Mouse (Mus musculus) brown adipose tissue, adult 24 weeks (tissue): ENCODE measurements around the gene Nr1h4. TPM values are rescaled to one million over a fixed set of nuclear protein-coding genes. Genes with fewer than 3 reads are reported as not detected.

Experiments used
- H3K27ac ChIP-seq: fragments of 200-500 bp; replicated peaks from 2 replicates; pipeline ENCODE4 v1.5.1; 2012; ENCODE audit warnings: low read depth, mild to moderate bottlenecking, low read length
- H3K4me1 ChIP-seq: fragments of 200-500 bp; 2 replicates; pipeline ENCODE4 v1.6.1; 2012; ENCODE audit warnings: low read length, mixed read lengths; ENCODE audit not compliant: control insufficient read depth, insufficient read depth, insufficient read length
- H3K4me3 ChIP-seq: fragments of 200-500 bp; 2 replicates; pipeline ENCODE4 v1.5.1; 2012; ENCODE audit warnings: low read depth, mild to moderate bottlenecking, low read length, moderate library complexity; ENCODE audit not compliant: insufficient read depth
- polyA plus RNA-seq: library from polyadenylated mRNA; stranded (reverse); fragments of >200 nt; gene quantifications from 2 replicates; pipeline ENCODE4 v1.2.4, GENCODE M21; 2012; ENCODE audit not compliant: missing spikeins, insufficient read depth, insufficient read length

The Nr1h4 gene
- polyA plus RNA-seq, 1 experiment, result 0.67 TPM

DNA sequence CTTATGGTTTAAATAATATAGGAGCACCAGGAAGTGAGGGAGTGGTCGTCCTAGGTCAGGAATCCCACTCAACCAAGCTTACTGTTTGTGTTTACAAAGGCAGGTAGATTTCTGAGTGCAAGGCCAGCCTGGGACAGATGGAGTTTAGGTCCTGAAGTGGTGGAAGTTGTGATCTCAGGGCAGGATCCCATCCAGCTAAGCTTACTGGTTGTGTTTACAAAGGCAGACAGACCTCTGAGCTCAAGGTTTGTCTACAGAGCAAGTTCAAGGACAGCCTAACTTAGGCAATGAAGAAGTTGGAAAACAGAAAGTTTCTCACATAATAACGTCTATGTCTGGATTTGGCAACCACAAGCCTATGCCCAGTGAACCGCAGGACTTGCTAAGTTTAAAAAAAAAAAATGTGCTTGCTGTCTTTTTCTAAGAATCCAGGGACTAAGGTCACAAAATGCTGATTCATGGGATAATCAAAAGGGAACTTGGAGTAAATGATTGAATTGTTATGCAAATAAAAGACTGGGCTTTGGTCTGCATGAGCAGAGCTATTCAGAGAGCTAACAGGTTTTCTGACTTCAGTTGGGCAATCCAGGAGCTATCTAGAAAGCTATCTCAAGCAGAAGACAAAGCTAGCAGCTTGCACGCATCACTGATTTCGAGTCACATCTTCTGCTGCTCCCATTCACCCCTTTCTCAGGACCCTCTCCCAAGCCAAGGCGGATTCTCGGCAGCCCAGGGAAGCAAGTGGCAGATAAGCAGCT is 62.6 kb downstream of the Nr1h4 start:
- H3K4me1 ChIP-seq, result no peaks in the 10 kb centered on the region
- no peak overlapping the region for H3K4me3 ChIP-seq
- H3K27ac ChIP-seq, result no peak overlapping the region

DNA sequence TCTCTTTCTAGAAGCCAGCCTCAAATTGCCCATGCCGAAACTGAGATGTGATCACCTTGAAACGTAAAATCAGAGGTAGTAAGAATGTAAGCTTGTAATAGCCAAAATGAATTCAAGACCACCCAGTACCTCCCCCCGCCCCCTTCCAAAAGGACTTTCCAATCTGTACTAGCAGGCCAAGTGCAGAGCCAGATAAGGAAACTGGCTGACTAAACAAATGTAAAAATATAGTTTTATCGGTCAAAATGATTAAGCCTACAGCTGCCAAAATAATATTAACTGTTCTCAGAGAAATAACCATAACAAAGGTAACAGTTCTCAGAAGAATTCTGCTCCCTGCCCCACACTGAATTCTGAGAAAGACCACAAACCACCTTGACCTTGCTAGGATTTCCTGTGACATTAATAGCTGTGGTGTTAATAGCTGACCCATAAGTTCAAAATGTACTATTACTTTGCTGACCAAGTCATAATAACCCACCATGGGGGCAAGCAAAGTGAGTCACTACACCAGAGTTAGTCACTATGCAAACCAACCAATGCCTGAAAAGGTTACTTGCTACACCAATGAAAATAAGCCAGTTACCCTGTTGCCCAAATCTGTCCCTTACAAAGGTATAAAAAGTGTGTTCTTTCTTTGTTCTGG is 68.5 kb downstream of the Nr1h4 start:
- no peak overlapping the region for H3K4me3 ChIP-seq
- no peaks in the 10 kb centered on the region for H3K4me1 ChIP-seq
- no peak overlapping the region for H3K27ac ChIP-seq

DNA sequence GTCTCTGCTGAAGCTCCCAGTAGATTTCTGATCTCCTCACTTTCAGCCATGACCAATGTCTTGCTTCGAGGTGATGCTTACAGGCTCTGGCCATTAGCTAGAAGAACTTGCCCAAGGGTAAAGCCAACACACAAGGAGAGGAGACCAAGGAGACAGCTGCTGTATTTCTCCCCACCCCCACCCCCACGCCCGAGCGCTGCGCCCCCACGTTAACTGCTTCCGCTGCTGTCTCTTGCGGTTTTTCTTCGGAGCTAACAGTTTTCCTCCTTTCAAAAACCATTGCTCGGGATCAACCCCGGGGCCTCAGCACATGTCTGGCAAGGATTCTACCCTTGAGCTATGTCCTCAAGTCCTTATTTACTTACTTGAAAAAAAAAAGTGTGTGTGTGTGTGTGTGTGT is 70.5 kb downstream of the Nr1h4 start:
- no peak overlapping the region for H3K27ac ChIP-seq
- no peak overlapping the region for H3K4me3 ChIP-seq
- H3K4me1 ChIP-seq, result no peaks in the 10 kb centered on the region

GRCm38 (mm10) chr10:89461856-89462507 is 71.4 kb downstream of the Nr1h4 start:
- H3K4me3 ChIP-seq, result no peak overlapping the region
- no peaks in the 10 kb centered on the region for H3K4me1 ChIP-seq
- H3K27ac ChIP-seq, result no peak overlapping the region

DNA sequence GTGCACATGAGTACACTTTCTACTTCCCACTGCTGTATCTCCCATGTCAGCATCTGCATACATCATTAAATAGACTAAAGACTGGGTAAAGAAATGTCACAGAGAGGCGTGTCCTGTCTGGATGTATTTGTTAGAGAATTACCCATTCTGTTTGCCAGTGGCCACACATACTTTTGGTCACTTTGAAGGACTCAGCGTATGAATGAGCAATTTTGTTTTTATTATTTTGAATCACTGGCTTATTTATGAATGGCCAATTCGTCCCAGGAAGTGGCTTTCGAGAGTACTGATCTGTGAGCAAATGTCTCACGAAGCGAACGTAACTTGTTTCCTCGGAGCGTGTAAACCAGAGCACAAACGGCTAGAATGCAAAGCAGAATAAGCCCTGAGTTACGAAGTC is 72.4 kb downstream of the Nr1h4 start:
- Histone ChIP-seq H3K4me3 (no peak overlapping the region), H3K27ac (no peak overlapping the region)

DNA sequence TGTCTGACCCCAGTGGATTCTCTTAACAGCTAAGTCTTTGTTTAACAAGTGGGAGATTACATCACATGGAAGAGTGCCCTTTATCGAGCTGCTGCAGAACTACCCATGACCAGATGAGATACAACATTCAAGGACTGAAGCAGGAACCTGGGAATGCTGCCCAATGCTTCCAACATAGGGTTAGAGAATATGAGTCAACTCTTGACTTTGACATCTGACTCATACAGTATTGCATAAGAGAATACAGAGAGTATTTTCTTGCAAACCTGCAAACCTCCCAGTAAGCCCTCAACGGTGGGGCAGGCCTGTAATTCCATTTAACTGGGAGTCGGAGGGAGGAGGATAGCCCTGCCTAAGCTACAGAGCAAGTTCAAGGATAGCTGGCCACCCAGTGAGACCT is 74.6 kb downstream of the Nr1h4 start:
- Histone ChIP-seq H3K4me1 (no peaks in the 10 kb centered on the region), H3K4me3 (no peak overlapping the region), H3K27ac (no peak overlapping the region)

More for the DNA sequence above, 72.4 kb downstream of the Nr1h4 start:
- no peaks in the 10 kb centered on the region for H3K4me1 ChIP-seq

- 0 out of 2 replicates have a peak, but pooled peaks cover 2% of the 10 kb centered on the region for H3K4me1 ChIP-seq
- no peak overlapping the region for H3K27ac ChIP-seq
- no peak overlapping the region for H3K4me3 ChIP-seq
These were observed 79.6 kb downstream of the Nr1h4 start for GRCm38 (mm10) chr10:89453794-89454193.

DNA sequence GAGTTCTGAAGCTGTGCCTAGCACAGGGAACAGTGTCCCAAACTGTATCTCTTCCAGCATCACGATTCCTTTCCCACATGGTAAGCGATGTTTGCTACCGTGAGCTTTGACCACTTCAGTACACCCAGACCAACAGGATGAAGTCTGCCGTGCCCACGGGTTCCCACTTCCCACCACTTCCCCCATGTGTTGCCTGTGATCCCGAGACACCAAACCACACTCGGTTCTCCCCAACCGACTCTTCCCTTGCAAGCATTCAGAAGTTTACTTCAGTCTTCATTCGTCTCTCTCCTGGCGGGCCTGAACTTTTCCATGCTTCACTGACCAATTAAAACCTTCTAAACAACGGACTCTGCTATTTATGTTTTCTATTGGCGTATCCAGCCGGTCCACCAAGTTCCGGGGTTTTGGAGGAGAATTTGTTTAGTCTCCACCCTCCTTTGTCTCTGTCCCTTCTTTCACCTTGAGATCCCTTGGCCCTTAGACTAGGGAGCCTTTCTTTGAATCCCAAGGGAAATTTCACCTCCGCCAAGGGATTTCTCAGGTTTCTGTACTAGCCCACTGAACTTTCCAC is 80.2 kb downstream of the Nr1h4 start:
- no peak overlapping the region for H3K4me3 ChIP-seq
- no peak overlapping the region for H3K27ac ChIP-seq
- 0 out of 2 replicates have a peak, but pooled peaks cover 2% of the 10 kb centered on the region for H3K4me1 ChIP-seq

- Histone ChIP-seq H3K27ac (no peak overlapping the region), H3K4me3 (no peak overlapping the region), H3K4me1 (0 out of 2 replicates have a peak, but pooled peaks cover 2% of the 10 kb centered on the region)
These were observed 83.0 kb downstream of the Nr1h4 start for GRCm38 (mm10) chr10:89450411-89450810.

GRCm38 (mm10) chr10:89444381-89444780 is 89.0 kb downstream of the Nr1h4 start:
- no peaks in the 10 kb centered on the region for H3K4me1 ChIP-seq
- peak overlapping the region; percentile 80 for H3K4me3 ChIP-seq
- H3K27ac ChIP-seq, result no peak overlapping the region

DNA sequence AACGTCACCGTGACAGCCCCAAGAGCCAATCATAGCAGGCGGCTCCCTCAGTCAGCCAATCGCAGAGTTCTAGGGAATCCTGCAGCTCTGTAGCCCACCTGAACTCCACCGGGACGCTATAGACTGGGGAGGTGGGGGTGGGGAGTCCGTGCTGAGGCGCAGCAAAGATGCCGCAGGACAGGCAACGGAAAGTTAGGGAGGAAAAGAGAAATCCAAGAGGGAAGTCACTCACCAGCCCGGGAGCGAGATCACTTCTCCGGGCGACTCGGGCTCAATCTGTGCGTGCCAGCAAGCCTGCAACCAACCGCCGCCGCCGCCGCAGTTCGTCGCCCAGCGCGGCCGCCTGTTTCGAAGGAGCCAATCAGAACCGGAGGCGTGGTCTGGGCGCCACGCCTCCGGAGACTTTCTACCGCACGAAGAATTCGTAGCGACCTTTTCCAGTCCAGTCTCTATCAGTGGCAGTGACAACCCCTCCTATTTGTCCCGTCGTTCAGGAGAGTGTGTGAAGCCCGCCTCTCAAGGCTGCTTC is 89.7 kb downstream of the Nr1h4 start, which contains the start of gene Gas2l3:
Gene Gas2l3 (minus strand): TSS at position 345 of the 529 bp plus-strand sequence.
- H3K27ac ChIP-seq, result peak within 1 kb of the TSS; percentile 32
- H3K4me3 ChIP-seq, result peak within 1 kb of the TSS; percentile 80

DNA sequence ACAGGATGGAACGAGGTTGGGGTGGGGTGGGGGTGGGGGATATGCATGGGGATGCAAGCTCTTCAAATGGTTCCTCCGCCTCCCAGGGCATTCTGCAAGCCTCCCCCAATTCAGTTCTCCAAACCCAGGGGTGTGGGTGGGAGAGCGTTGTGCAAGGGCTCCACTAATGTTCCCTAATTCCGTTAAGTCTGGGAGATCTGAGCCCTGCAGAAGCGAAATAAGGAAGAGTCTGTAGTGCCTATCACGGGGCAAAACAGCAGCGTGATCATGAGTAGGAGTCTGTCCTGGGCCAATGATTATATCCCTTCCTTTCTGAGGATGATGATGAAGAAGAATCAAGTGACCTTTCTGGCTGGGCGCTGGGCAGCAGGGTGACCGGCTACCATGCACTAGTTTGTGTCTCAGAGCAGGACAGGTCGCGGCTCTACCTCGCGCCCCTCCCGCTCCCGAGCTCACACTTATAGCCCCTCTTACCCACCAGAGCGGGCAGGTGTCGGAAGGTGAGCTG is 90.2 kb downstream of the Nr1h4 start:
- Histone ChIP-seq H3K4me1 (no peaks in the 10 kb centered on the region), H3K4me3 (peak overlapping the region; percentile 80), H3K27ac (peak overlapping the region; percentile 32)

More for the DNA sequence above, 89.7 kb downstream of the Nr1h4 start, which contains the start of gene Gas2l3:
- H3K4me1 ChIP-seq, result no peaks in the 10 kb centered on the region

DNA sequence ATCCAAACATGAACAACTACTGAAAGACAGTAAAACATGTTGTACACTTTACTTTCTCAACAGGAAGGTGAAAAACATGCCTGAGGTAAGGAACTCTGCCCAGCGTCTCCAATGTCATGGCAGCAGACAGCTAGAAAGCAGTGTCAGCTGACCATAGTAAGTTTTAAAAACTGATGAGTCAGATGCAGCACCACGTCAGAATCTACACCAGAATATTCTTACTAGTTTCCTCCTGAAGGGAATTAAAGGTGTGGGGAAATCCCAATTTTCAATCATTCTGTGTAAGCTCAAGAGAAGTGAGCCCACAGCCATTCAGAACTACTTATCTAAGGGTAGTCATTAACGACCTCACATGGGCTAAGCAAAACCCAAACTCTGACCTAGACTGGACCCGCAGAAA is 90.7 kb downstream of the Nr1h4 start:
- Histone ChIP-seq H3K4me3 (peak overlapping the region; percentile 80), H3K4me1 (no peaks in the 10 kb centered on the region), H3K27ac (no peak overlapping the region; the same call in 1 of the 2 replicates)

- Histone ChIP-seq H3K4me1 (no peaks in the 10 kb centered on the region), H3K4me3 (no peak overlapping the region)
These were observed 91.4 kb downstream of the Nr1h4 start for GRCm38 (mm10) chr10:89441961-89442360.

DNA sequence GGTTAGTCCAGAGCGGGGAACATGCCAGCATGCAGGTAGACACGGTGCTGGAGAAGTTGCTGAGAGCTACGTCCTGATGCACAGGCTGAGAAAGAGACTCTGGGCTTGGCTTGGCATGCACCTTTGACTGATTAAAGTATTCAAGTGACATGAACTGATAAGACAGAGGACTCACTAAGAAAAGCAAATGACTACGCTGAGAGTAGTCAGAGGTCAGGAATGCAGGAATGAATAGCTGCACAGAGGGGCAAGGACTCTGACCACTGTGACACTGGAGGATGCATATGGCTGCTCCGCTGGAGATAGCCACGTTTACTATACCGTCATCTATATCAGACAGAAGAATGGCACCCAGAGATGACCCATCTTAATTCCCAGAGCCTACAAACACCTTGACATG is 94.0 kb downstream of the Nr1h4 start:
- no peak overlapping the region for H3K27ac ChIP-seq
- H3K4me3 ChIP-seq, result no peak overlapping the region
- H3K4me1 ChIP-seq, result no peaks in the 10 kb centered on the region

More at GRCm38 (mm10) chr10:89441961-89442360, 91.4 kb downstream of the Nr1h4 start:
- no peak overlapping the region for H3K27ac ChIP-seq
